Mouse (Mus musculus): ENCODE data around the gene Krtap5-4.
"Not testable (repeated sequence)": the region's sequence is repeated elsewhere in the genome, so short reads cannot be mapped to it uniquely, and the experiment has no call there.

The Krtap5-4 gene

GRCm38 (mm10) chr7:142303249-142303648, at the start of gene Krtap5-4:
TSS of gene Krtap5-4 (plus strand) at chr7:142303549.
- DNase-seq: no peak

GRCm38 (mm10) chr7:142255517-142255916, 47.8 kb upstream of the Krtap5-4 start:
- no peak for DNase-seq

- DNase-seq: not testable (repeated sequence)
Measured at GRCm38 (mm10) chr7:142258254-142258653, 45.1 kb upstream of the Krtap5-4 start, which contains the start of gene Gm2431. TSS of gene Gm2431 (minus strand) at chr7:142258354.

- not testable (repeated sequence) for DNase-seq
Measured at GRCm38 (mm10) chr7:142274263-142274662, 29.1 kb upstream of the Krtap5-4 start, which contains the start of gene Gm4559. TSS of gene Gm4559 (minus strand) at chr7:142274363.

- not testable (repeated sequence) for DNase-seq
Measured at GRCm38 (mm10) chr7:142278183-142278582, 25.2 kb upstream of the Krtap5-4 start.

GRCm38 (mm10) chr7:142279291-142279690, 24.1 kb upstream of the Krtap5-4 start:
- not testable (repeated sequence) for DNase-seq

- not testable (repeated sequence) for DNase-seq
Measured at GRCm38 (mm10) chr7:142282847-142283246, 20.5 kb upstream of the Krtap5-4 start.

GRCm38 (mm10) chr7:142284023-142284591, 19.2 kb upstream of the Krtap5-4 start:
- DNase-seq: peak; percentile 96

GRCm38 (mm10) chr7:142284615-142285080, 18.7 kb upstream of the Krtap5-4 start:
- DNase-seq: peak; percentile 97

- peak; percentile 92 for DNase-seq
Measured at GRCm38 (mm10) chr7:142285130-142285835, 18.1 kb upstream of the Krtap5-4 start.

GRCm38 (mm10) chr7:142285910-142286612, 17.3 kb upstream of the Krtap5-4 start:
- DNase-seq: peak; percentile 80

GRCm38 (mm10) chr7:142293851-142294250, 9.5 kb upstream of the Krtap5-4 start:
- DNase-seq: peak; percentile 82

- peak; percentile 83 for DNase-seq
Measured at GRCm38 (mm10) chr7:142295418-142295817, 7.9 kb upstream of the Krtap5-4 start.

- DNase-seq: peak; percentile 85
Measured at GRCm38 (mm10) chr7:142296108-142296507, 7.2 kb upstream of the Krtap5-4 start.

- DNase-seq: not testable (repeated sequence)
Measured at GRCm38 (mm10) chr7:142297018-142297417, 6.3 kb upstream of the Krtap5-4 start, which contains the start of gene Krtap5-1. TSS of gene Krtap5-1 (minus strand) at chr7:142297118.

- DNase-seq: not testable (repeated sequence)
Measured at GRCm38 (mm10) chr7:142303929-142304328, 580 bp downstream of the Krtap5-4 start.

GRCm38 (mm10) chr7:142314600-142315285, 11.4 kb downstream of the Krtap5-4 start:
- DNase-seq: no peak

GRCm38 (mm10) chr7:142316558-142316957, 13.2 kb downstream of the Krtap5-4 start:
- DNase-seq: no peak

- DNase-seq: no peak
Measured at GRCm38 (mm10) chr7:142317216-142317615, 13.9 kb downstream of the Krtap5-4 start.

- no peak for DNase-seq
Measured at GRCm38 (mm10) chr7:142319124-142319523, 15.8 kb downstream of the Krtap5-4 start.

GRCm38 (mm10) chr7:142320906-142321305, 17.6 kb downstream of the Krtap5-4 start:
- DNase-seq: no peak

GRCm38 (mm10) chr7:142321637-142322306, 18.4 kb downstream of the Krtap5-4 start:
- not testable (repeated sequence) for DNase-seq
